Mouse (Mus musculus): ENCODE data around the gene Il17rc.

Il17rc gene

DNA sequence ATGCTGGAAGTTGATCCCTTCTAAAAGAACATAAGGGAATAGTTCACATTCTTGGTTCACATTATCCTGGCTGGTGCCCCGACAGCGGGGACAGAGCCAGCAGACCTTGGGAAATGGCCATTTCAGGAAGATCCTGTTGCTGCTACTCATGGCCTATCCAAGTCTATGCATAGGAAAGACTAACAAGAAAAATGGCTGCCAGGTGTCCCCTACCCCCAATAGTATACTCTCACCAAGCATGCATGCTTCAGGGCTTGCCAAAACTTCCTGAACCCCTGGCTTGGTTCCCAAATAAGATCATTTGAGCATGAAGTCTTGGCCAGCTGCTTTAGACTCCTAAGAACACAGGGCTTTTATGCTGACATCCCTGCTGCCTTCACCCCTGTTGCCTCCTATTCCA, 19.4 kb upstream of the Il17rc start:
- in situ Hi-C loops (cut with MboI; ENCODE audit: low sequenced_read_pairs), result no loop called here

DNA sequence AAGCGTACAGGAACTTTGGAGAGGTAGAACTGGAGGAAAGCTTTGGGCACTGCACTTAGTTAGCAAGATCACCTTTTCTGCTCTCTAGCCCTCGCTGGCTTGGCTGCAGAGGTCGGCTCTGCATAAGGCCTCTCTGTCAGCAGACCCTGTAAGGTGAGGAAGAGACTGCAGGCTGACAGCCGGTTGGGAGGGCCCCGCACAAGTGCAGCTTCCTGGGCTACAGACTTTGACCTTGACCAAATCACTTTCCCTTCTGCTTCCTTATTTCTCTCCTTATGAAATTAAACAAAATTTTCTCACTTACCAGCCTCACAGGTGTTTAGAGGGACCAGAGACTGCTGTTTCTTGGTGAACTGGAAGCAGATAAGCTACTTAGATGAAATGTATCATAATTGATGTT, 16.2 kb upstream of the Il17rc start:
- in situ Hi-C loops (cut with MboI; ENCODE audit: low sequenced_read_pairs), result no loop called here

DNA sequence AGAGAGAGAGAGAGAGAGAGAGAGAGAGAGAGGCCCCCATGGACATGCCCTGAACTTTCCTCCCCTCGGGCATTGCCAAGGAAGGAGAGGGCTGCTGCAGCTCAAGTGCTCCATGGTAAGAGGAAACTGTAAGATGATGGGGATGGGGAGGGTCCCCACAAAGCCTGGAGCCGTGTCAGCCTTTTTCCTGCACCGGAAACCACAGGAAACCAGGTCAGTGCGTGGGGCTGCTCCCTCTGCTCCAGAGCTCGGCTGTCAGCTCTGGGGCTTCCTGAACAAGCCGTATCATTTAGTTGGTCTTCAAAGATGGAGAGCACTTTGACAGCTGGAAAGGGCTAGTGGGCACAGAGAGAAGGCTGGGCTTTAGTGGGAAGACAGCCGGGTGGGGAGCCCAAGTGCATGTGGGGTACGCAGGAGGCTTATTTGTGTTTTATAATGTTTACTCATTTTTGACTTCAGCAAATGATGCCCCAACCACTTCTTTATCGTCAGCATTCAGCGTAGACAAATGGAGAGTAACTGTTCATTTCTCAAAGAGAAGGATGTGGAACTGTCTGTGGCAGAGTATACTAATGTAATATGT, 13.2 kb upstream of the Il17rc start, which contains the start of gene Il17re:
TSS of gene Il17re (plus strand) at position 533 of the 583 bp plus-strand sequence.
- in situ Hi-C loops (cut with MboI; ENCODE audit: low sequenced_read_pairs), result no loop called here

DNA sequence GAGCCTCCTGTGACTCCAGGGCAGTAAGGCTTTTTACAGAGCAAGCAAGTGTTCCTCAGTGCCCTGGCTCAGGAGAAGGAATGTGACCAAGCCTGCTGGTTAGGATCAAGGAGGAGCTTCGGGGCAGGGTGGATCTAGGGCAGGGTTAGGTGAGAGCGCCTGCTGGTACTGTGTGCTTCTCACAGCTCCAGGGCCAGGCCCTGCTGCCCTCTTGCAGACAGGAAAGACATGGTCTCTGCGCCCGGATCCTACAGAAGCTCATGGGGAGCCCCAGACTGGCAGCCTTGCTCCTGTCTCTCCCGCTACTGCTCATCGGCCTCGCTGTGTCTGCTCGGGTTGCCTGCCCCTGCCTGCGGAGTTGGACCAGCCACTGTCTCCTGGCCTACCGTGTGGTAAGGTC, 12.6 kb upstream of the Il17rc start:
- in situ Hi-C loops (cut with MboI; ENCODE audit: low sequenced_read_pairs), result no loop called here

DNA sequence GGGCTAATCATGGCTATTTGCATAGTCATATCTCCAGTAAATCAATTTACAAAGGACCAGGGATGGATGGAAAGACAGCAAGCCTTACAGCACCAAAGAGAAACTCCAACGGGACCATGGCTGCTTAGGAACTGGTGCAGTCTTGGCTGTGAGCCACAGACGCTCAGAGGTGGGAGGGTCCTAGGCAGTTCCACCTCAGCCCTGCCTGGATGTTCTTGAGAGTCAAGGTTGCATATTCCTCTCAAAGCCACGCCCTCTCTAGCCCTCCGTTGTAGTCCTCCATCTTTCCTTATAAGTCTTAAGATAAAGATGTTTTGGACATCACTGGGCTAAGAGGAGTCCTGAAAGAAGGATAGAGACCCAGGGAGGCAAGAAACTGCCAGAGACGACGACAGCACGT, 7.2 kb upstream of the Il17rc start:
- in situ Hi-C loops (cut with MboI; ENCODE audit: low sequenced_read_pairs), result no loop called here

DNA sequence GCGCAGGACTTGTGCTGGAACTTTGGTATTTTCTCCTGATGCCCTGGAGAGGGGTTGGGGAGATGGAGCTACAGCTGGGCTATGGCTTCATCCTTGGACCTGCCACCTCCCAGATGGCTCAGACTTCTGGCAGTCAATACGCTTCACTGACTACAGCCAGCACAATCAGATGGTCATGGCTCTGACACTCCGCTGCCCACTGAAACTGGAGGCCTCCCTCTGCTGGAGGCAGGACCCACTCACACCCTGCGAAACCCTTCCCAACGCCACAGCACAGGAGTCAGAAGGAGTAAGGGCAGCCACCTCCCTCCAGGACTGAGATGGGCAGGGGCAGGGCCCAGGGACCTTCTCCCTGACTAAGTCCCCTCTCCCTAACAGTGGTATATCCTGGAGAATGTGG, 5.6 kb upstream of the Il17rc start:
- in situ Hi-C loops (cut with MboI; ENCODE audit: low sequenced_read_pairs), result no loop called here

DNA sequence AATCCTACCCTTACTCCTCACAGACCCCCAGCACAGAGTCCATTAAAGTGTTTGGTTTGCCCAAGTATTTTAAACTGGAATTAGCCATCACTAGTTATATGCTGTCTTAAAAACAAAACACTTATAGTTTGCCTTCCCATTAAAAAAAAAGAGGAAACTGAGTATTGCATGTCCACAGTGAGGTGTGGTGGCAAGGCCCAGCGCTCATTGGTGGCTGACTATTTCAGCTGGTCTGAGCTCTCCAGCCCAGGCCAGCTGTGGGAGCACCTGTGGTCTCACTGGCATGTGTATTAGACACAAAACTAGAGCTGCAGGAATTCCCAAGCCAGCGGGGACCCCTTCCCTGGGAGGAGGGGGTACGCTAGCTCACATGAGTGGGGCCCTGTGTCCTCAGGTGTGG, 2.7 kb upstream of the Il17rc start:
- in situ Hi-C loops (cut with MboI; ENCODE audit: low sequenced_read_pairs), result no loop called here

DNA sequence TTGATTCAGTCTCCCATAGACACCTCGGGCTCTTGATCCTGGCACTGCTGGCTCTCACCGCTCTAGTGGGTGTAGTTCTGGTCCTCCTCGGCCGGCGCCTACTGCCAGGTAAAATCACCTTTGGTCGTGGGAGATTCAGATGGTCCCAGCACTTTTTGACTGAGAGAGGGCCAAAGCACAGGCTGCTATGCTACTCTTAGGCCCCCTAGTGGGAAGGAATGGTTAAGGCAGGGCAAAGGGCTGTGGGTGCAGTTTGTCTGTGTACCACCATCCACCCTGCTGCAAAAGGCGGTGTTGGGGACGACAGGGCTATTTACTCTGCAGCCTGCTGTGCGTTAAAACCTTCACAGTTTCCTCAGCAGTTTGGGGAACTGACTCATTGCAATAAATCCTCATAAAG, 2.2 kb upstream of the Il17rc start:
- in situ Hi-C loops (cut with MboI; ENCODE audit: low sequenced_read_pairs), result no loop called here

DNA sequence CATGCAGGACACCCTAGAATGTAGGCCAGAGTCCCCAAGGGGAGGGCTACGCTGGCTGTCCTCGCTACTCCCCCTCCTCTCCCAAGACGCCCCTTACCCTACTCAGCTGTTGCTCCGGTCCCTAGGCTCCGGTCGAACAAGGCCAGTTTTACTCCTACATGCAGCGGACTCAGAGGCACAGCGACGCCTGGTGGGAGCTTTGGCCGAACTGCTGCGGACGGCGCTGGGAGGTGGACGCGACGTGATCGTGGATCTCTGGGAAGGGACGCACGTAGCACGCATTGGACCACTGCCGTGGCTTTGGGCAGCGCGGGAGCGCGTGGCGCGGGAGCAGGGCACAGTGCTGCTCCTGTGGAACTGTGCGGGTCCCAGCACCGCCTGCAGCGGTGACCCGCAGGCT, 1.8 kb upstream of the Il17rc start:
- in situ Hi-C loops (cut with MboI; ENCODE audit: low sequenced_read_pairs), result no loop called here

DNA sequence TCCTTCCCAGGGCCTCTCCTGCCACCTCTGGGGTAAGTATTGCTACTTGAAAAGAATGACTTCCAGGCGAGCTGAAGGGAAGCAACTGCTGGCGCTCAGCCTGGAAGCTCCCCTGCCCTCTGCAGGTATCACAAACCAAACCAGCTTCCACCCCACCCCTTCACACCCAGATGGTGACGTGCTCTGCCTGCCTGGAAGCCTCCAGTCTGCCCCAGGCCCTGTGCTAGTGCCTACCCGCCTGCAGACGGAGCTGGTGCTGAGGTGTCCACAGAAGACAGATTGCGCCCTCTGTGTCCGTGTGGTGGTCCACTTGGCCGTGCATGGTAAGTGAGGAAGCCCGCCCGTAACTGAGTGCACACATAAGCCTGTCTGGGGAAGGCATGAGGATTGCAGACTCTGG, 834 bp downstream of the Il17rc start:
- in situ Hi-C loops (cut with MboI; ENCODE audit: low sequenced_read_pairs), result no loop called here

DNA sequence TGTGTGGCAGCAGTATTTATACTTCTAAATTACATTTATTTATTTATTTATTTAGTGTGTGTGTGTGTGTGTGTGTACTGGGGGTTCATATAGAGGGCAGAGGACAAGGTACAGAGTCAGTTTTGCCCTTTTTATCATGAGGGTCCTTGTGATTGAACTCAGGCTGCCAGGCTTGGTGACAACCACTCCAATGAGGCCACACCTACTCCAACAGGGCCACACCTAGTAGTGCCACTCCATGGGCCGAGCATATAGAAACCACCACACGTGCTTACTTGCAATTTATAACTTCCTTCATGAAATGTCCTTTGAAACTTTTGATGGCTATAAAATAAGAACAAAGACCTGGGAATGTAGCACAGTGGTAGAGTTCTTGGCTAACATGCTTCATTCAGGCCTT, 2.0 kb downstream of the Il17rc start:
- in situ Hi-C loops (cut with MboI; ENCODE audit: low sequenced_read_pairs), result no loop called here

DNA sequence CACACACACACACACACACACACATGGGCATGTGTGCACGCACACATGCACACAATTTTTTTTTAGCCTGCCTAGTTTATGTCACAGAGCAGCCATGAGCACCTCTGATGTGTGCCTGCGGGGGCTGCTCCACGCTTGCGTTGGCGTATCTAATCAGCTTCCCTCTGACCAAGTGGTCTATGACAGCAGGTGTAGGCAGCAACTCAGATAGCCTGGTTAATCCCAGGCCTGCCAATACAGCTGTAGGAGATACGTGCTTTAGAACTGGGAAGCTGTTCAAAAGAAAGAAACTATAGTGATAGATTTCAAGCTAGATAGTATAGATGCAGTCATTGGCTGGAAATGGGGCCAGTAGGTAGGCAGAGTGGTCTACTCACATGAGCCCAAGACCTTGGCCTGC, 2.5 kb downstream of the Il17rc start:
- in situ Hi-C loops (cut with MboI; ENCODE audit: low sequenced_read_pairs), result no loop called here

DNA sequence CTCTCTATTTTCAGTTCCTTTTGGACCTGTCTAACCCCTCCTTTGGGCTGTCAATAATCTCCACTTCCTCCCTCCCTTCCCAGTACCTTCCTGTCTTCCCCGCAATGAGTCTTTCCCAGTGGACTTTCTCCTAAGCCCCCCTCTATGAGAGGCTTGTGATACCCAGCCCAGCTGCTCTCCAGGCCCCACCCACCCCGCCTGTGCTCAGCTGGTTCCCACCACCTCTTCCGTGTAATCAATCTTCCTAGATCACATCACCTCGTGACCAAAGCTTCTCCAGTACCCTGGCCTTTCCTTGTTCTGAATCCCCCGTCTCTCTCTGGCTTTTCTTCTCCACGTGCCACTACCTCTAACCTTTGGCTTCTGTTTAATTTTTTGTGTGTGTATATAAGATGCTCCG, 6.1 kb downstream of the Il17rc start:
- in situ Hi-C loops (cut with MboI; ENCODE audit: low sequenced_read_pairs), result no loop called here

DNA sequence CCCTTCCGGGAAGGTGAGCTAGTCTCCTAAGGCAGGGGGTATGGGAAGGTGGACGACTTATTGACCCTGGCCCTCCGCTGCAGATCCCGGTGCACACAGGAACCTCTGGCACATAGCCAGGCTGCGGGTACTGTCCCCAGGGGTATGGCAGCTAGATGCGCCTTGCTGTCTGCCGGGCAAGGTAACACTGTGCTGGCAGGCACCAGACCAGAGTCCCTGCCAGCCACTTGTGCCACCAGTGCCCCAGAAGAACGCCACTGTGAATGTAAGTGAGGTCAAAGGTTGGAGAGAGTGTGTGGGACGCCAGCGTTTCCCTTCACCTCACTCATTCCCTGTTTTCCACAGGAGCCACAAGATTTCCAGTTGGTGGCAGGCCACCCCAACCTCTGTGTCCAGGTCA, 7.7 kb downstream of the Il17rc start:
- in situ Hi-C loops (cut with MboI; ENCODE audit: low sequenced_read_pairs), result no loop called here

DNA sequence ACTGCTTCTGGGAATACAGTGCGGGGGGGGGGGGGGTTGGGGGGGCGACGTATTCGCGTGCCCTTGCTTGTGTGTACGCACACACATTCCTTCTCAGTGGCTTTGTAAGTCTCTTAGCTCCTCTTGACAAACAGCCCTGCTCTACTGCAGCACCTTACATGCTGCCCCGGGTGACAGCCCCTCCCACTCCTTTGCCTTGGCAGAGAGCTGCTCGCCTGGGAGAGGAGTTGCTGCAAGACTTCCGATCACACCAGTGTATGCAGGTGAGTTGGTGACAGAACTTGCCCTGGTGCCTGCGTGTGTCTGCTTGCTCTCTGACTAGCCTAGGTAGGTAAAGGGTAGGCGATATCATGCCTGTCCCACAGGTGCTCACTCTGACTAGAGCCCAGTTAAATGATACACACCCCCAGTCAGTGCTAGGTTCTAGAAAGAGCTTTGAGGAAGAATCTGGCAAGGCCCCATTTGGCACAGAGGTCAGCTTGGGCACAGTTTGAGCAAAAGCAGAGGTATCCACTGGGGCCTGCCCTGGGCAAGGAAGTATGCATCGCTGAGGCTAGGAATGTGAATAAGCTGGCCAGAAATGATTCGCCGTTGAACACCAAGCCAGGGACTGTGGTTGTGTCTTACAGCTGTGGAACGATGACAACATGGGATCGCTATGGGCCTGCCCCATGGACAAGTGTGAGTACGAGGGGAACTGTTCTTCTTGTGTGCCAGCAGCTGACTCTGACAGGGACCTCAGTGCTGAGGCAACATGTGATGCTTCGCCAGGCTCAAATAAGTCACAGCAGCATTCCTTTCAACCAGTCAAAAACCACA, 9.5 kb downstream of the Il17rc start:
- in situ Hi-C loops (cut with MboI; ENCODE audit: low sequenced_read_pairs), result no loop called here

DNA sequence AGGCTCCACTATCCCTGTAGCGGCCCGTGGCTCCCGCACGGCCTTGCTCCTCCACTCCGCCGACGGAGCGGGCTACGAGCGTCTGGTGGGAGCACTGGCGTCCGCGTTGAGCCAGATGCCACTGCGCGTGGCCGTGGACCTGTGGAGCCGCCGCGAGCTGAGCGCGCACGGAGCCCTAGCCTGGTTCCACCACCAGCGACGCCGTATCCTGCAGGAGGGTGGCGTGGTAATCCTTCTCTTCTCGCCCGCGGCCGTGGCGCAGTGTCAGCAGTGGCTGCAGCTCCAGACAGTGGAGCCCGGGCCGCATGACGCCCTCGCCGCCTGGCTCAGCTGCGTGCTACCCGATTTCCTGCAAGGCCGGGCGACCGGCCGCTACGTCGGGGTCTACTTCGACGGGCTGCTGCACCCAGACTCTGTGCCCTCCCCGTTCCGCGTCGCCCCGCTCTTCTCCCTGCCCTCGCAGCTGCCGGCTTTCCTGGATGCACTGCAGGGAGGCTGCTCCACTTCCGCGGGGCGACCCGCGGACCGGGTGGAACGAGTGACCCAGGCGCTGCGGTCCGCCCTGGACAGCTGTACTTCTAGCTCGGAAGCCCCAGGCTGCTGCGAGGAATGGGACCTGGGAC, 11.4 kb downstream of the Il17rc start:
- in situ Hi-C loops (cut with MboI; ENCODE audit: low sequenced_read_pairs), result no loop called here

DNA sequence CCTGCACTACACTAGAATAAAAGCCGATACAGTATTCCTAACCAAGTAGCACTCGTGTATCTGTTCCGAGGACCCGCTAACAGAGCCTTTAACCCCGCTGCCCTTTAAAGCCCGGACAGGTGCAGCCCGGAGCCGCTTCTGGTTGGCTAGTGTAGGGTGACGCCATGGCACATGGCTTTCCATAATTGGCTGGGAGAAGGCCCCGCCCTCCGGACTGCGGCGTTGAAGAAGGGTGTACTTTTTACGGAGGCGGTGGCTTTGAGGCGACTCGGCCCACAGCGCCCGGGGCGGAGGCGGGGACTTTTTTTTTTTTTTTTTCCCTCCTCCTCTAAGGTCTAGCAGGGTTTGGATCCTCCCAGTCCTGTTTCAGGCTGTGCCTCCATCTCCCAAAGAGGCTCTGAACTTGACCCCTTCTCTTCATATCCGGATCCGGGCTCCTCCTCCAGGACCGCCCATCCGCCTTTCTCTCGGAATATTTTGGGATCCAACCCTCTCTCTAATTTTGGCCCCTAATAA, 11.9 kb downstream of the Il17rc start, which contains the start of gene Creld1:
TSS of gene Creld1 (plus strand) at position 198 of the 516 bp plus-strand sequence.
- in situ Hi-C loops (cut with MboI; ENCODE audit: low sequenced_read_pairs), result no loop called here

DNA sequence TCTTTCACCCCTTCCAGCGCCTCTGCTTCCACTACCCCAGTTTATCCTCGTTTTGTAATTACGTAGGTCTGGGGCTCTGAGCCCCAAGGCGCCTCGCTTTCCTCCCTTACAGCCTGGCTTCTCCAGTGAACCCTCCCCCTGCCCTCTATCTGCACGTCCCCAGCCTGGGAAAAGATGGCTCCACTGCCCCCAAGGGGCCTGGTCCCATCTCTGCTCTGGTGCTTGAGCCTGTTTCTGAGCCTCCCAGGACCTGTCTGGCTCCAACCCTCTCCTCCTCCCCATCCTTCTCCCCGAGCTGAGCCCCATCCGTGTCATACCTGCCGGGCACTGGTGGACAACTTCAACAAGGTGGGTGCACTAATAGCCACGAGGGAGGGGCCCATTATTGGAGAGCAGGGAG, 12.5 kb downstream of the Il17rc start:
- in situ Hi-C loops (cut with MboI; ENCODE audit: low sequenced_read_pairs), result no loop called here

DNA sequence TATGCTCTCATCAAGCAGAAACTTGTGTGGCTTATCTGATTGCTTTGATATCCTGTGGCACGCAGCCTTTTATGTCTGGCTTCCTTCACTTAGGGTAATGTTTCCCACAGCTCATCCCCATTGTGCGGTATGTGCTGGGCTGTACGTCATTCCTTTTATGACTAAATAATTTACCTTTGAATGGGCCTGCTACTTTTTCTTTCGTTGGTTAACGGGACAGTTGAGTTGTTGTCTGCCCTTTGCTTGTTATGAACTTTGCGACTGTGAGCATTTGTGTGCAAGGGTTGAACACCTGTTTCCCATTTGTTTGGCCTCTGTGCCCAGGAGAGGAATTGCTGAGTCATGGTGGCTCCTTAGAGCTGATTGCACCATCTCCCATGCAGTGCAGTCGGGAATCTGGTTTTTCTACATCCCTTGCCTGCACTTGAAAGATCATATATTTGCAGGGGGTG, 15.9 kb downstream of the Il17rc start:
- in situ Hi-C loops (cut with MboI; ENCODE audit: low sequenced_read_pairs), result no loop called here

DNA sequence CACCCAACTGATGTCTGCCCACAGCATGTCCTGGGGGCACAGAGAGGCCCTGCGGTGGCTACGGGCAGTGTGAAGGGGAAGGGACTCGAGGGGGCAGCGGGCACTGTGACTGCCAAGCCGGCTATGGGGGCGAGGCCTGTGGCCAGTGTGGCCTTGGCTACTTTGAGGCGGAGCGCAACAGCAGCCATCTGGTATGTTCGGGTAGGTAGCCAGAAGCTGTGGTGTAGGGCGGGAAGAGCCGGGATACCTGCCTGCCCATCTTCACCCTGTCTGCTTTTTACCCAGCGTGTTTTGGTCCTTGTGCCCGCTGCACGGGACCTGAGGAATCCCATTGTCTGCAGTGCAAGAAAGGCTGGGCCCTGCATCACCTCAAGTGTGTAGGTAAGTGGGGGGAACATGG, 18.2 kb downstream of the Il17rc start:
- in situ Hi-C loops (cut with MboI; ENCODE audit: low sequenced_read_pairs), result no loop called here

DNA sequence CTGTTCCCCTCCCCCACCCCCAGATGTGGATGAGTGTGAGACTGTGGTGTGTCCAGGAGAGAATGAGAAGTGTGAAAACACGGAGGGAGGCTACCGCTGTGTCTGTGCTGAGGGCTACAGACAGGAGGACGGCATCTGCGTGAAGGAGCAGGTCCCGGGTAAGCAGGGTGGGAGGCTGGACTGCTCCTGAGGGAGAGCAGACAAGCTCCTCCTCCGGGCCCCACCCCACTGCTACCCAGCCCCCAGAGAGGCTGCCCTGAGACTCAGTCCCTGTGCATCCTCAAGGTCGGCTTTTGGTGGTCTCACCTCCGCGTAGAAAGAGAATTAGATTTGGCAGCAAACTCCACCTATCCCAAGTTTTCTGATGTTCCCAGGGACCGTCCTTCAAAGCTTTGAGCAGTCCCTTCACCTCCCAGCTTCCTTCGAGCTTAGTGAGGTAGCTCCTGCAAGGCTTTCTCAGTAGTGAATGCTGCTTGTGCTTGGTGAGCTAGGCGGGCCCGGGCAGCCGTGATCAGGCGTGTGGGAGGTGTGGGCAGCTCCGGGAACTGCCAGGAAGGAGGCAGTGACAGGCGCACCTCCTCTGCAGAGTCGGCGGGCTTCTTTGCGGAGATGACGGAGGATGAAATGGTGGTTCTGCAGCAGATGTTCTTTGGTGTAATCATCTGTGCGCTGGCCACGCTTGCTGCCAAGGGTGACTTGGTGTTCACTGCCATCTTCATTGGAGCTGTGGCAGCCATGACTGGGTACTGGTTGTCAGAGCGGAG, 21.1 kb downstream of the Il17rc start:
- in situ Hi-C loops (cut with MboI; ENCODE audit: low sequenced_read_pairs), result no loop called here
